Mouse (Mus musculus): ENCODE results near the gene Sytl4. TPM values are rescaled to one million over a fixed set of nuclear protein-coding genes. Genes with fewer than 3 reads are reported as not detected.

The Sytl4 gene
- total and polyA plus RNA-seq, 3 experiments: 0.04 to 0.09 TPM; not detected in 1

Other genes with a start within 250 kb of the Sytl4 start
- not detected in 2 replicates for gene Tnmd, start 130.8 kb downstream of the Sytl4 start, total RNA-seq (2012; rRNA removed)
- gene Tnmd, start 130.8 kb downstream of the Sytl4 start, total RNA-seq (2014; rRNA removed): not detected in 2 replicates
- gene Tnmd, start 130.8 kb downstream of the Sytl4 start, polyA plus RNA-seq (2012; ENCODE audit: insufficient read length, low read depth): not detected in 2 replicates
- 14.6 and 15.7 TPM in 2 replicates for gene Tspan6, start 83.4 kb downstream of the Sytl4 start, total RNA-seq (2012; rRNA removed)
- 0.59 and 0.72 TPM in 2 replicates for gene Tspan6, start 83.4 kb downstream of the Sytl4 start, total RNA-seq (2014; rRNA removed)
- gene Tspan6, start 83.4 kb downstream of the Sytl4 start, polyA plus RNA-seq (2012; ENCODE audit: insufficient read length, low read depth): 0.64 and 0.96 TPM in 2 replicates
- not detected in 2 replicates for gene Srpx2, start 73.4 kb downstream of the Sytl4 start, total RNA-seq (2012; rRNA removed)
- not detected in 2 replicates for gene Srpx2, start 73.4 kb downstream of the Sytl4 start, total RNA-seq (2014; rRNA removed)
- not detected in 2 replicates for gene Srpx2, start 73.4 kb downstream of the Sytl4 start, polyA plus RNA-seq (2012; ENCODE audit: insufficient read length, low read depth)
- gene Cstf2, start 77.4 kb upstream of the Sytl4 start, total RNA-seq (2012; rRNA removed): 47.2 and 51.1 TPM in 2 replicates
- 67.9 and 73.5 TPM in 2 replicates for gene Cstf2, start 77.4 kb upstream of the Sytl4 start, total RNA-seq (2014; rRNA removed)
- 89.8 and 113 TPM in 2 replicates for gene Cstf2, start 77.4 kb upstream of the Sytl4 start, polyA plus RNA-seq (2012; ENCODE audit: insufficient read length, low read depth)
- 0.04 TPM in 1 of 2 replicates, not detected in the other for gene Xkrx, start 180.3 kb upstream of the Sytl4 start, total RNA-seq (2012; rRNA removed)
- gene Xkrx, start 180.3 kb upstream of the Sytl4 start, total RNA-seq (2014; rRNA removed): not detected in 2 replicates
- gene Xkrx, start 180.3 kb upstream of the Sytl4 start, polyA plus RNA-seq (2012; ENCODE audit: insufficient read length, low read depth): 0.24 and 0.33 TPM in 2 replicates
- not detected in 2 replicates for gene Arl13a, start 205.7 kb upstream of the Sytl4 start, total RNA-seq (2012; rRNA removed)
- 0.14 TPM in 1 of 2 replicates, not detected in the other for gene Arl13a, start 205.7 kb upstream of the Sytl4 start, total RNA-seq (2014; rRNA removed)
- gene Arl13a, start 205.7 kb upstream of the Sytl4 start, polyA plus RNA-seq (2012; ENCODE audit: insufficient read length, low read depth): not detected in 2 replicates
- gene Nox1, start 240.1 kb upstream of the Sytl4 start, total RNA-seq (2012; rRNA removed): 0.04 and 0.08 TPM in 2 replicates
- gene Nox1, start 240.1 kb upstream of the Sytl4 start, total RNA-seq (2014; rRNA removed): 0.35 and 0.77 TPM in 2 replicates
- gene Nox1, start 240.1 kb upstream of the Sytl4 start, polyA plus RNA-seq (2012; ENCODE audit: insufficient read length, low read depth): 0.47 and 0.61 TPM in 2 replicates